Mouse (Mus musculus) hindbrain, embryonic 10.5 days (tissue): Measurements from ENCODE around the gene Rasl11a. TPM values are rescaled to one million over a fixed set of nuclear protein-coding genes. Genes with fewer than 3 reads are reported as not detected.

Experiments
- DNase-seq: peaks from one replicate; pipeline ENCODE4 v3.0.0-alpha.2; 2017; ENCODE audit warnings: low spot score
- H3K27ac ChIP-seq: fragments of 300-500 bp; sonication (generic); 2 replicates; pipeline ENCODE4 v1.5.1; 2016; ENCODE audit warnings: mild to moderate bottlenecking, moderate library complexity
- H3K27me3 ChIP-seq: fragments of 300-500 bp; sonication (generic); 2 replicates; pipeline ENCODE4 v1.6.1; 2016; ENCODE audit warnings: mild to moderate bottlenecking; ENCODE audit not compliant: poor library complexity, insufficient read depth, severe bottlenecking
- H3K36me3 ChIP-seq: fragments of 300-500 bp; sonication (generic); 2 replicates; pipeline ENCODE4 v1.6.1; 2016; ENCODE audit warnings: mild to moderate bottlenecking, moderate library complexity
- H3K4me1 ChIP-seq: fragments of 300-500 bp; sonication (generic); replicated peaks from 2 replicates; pipeline ENCODE4 v1.6.1; 2016; ENCODE audit warnings: mild to moderate bottlenecking
- H3K4me3 ChIP-seq: fragments of 300-500 bp; sonication (generic); 2 replicates; pipeline ENCODE4 v1.5.1; 2016; ENCODE audit warnings: mild to moderate bottlenecking, moderate library complexity
- H3K9me3 ChIP-seq: fragments of 300-500 bp; sonication (generic); 2 replicates; pipeline ENCODE4 v1.6.1; 2016; ENCODE audit warnings: mild to moderate bottlenecking, moderate library complexity
- WGBS: fragments of 180-500 bp; shearing (Covaris S2); methylation state at CpG from one replicate; pipeline ENCODE4 v1.1.7; 2016; 5-methylcytosine and 5-hydroxymethylcytosine counted together
- polyA plus RNA-seq: library from polyadenylated mRNA; unstranded; fragments of >200 nt; fragmentation: Nextera tagmentation; extraction: Ambion mirVana; gene quantifications from 2 replicates; pipeline ENCODE4 v1.2.1, GENCODE M21; 2016

Gene Rasl11a
- polyA plus RNA-seq = 21.9 and 33.7 TPM in 2 replicates

DNA sequence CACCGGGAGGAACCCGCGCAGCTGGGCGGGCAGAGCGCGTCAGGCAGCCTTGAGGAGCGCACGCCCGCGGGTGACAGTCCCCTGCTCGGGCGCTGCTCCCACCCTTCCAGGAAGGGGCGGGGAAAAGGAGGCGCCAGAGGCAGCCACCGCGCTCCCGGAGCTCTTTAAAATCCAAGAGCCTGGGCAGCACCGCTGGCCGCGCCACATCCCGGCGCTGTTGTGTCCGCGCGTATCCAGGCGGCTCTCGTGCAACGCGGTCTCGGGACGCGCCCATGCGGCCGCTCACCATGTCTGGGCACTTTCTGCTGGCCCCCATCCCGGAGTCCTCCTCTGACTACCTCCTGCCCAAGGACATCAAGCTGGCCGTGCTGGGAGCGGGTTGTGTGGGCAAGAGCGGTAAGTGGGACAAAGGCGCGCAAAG, at the start of gene Rasl11a:
Gene Rasl11a (plus strand): TSS at position 127 of the 421 bp plus-strand sequence.
- DNase-seq = peak; percentile 90
- Histone ChIP-seq H3K27me3 (no peaks in the 10 kb centered on the region; the same call in 1 of the 2 replicates), H3K4me1 (peaks cover 32% of the 10 kb centered on the region), H3K27ac (peak within 1 kb of the TSS; percentile 94), H3K4me3 (peak within 1 kb of the TSS; percentile 86), H3K36me3 (peaks cover 30% of the 10 kb centered on the region), H3K9me3 (no peaks in the 10 kb centered on the region)
- WGBS = under 1% methylated on average over 40 of the region's 40 CpGs

DNA sequence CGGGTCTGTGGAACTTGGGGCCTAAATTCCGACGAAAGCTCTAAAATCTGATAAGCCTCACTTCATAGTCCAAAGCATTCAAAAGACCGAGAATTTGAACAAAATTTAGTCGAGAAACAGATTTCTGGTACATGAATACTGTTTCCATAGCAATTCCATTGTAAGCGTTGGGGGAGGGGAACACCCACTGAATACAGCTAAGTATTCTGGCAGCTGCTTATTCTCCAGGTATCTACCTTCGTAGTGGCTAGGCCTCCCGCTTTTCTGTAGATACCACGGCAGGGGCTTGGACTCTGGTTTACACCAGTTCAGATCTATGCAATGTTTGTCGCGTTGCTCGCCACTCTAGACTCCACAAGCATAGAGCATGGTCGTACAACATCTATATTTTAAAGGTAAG, 49.1 kb upstream of the Rasl11a start:
- Histone ChIP-seq H3K4me3 (no peak overlapping the region), H3K27ac (no peak overlapping the region), H3K4me1 (peaks cover 39% of the 10 kb centered on the region), H3K9me3 (no peaks in the 10 kb centered on the region), H3K27me3 (no peaks in the 10 kb centered on the region), H3K36me3 (no peaks in the 10 kb centered on the region)
- DNase-seq = no peak
- 73% methylated on average over 13 of the region's 13 CpGs for WGBS

DNA sequence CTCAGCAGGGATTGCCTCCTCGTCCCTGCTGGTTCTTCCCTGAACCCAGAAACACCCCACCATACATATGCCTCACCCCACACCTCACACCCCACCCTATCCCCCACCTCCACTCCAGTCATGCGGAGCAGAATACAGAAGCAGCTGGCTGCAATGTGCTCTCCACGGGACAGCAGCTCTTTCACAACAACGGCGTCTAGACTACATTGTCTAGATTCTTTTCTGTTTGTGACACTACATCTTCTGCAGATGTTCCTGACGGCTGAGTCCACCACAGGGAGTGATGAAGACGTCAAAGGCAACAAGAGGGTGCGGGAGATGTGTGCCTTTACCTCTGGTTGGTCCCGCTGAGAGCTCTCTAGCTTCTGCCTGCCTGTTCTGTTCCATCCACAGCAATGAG, 46.8 kb upstream of the Rasl11a start:
- 46% methylated on average over 9 of the region's 9 CpGs for WGBS
- H3K9me3 ChIP-seq = peaks cover 14% of the 10 kb centered on the region
- H3K27me3 ChIP-seq = no peaks in the 10 kb centered on the region
- H3K4me1 ChIP-seq = peaks cover 19% of the 10 kb centered on the region
- H3K27ac ChIP-seq = no peak overlapping the region
- H3K36me3 ChIP-seq = no peaks in the 10 kb centered on the region
- DNase-seq = no peak
- no peak overlapping the region for H3K4me3 ChIP-seq

DNA sequence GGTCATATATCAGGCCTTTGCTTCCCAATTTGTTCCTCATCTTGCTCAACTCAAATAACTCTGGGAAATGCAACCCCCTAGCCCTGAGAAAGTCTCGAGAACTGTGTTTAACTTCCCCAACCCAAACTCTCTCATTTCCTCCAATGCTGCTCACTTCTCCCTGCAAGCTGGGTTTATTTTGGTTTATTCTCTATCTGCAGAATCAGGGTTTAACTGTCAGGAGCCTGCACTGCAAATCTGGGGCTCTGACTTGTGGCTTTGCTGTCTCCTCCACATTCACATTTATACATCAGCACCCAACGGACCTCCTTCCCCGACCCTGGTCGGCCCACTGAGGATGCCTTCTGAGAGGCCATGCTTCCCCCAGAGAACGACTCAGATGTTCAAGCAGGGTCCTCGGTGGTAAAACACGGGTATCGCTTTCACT, 38.9 kb upstream of the Rasl11a start:
- Histone ChIP-seq H3K27me3 (no peaks in the 10 kb centered on the region), H3K27ac (no peak overlapping the region), H3K4me1 (no peaks in the 10 kb centered on the region), H3K9me3 (peaks cover 14% of the 10 kb centered on the region), H3K36me3 (no peaks in the 10 kb centered on the region), H3K4me3 (no peak overlapping the region)
- no peak for DNase-seq
- 86% methylated on average over 8 of the region's 8 CpGs for whole genome bisulfite sequencing

DNA sequence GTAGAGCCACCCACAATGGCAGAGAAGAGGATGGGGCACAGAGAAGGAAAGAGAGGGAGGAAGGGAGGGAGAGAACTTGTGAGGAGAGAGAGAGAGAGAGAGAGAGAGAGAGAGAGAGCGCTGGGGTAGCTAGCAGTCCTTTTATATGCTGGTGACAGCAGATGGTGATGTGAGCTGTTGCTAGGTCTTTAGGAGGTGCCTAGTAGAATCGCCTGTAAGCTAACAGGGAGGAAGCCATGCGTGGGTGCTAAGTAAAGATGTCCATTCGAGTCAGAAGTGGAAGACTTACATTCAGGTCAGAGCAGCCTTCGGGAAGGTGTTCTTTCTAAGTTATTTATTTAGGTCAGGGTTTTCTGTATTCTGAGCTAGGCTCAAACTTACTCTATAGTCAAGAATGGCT, 34.9 kb upstream of the Rasl11a start:
- Histone ChIP-seq H3K36me3 (no peaks in the 10 kb centered on the region), H3K27me3 (no peaks in the 10 kb centered on the region), H3K27ac (no peak overlapping the region), H3K4me3 (no peak overlapping the region), H3K9me3 (no peaks in the 10 kb centered on the region), H3K4me1 (no peaks in the 10 kb centered on the region)
- WGBS = 80% methylated on average over 5 of the region's 5 CpGs
- no peak for DNase-seq

DNA sequence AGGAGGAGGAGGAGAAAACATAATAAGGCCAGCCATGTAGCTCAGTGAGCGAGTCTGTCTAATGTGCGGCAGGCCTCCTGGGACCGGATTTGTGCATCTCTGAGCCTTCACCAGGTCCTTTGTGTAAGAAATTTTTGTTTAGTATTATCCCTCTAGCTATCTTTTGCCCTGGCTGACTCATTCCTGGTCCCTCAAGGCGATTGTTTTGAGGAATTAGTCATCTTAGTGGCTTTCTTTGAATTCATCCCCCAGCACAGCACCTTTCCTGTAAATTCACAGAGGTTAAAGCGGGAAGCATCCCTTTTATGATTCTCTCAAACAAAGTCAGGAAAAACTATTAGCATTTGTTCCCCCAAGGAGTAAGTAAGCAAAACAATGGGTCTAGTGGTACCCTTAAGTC, 32.0 kb upstream of the Rasl11a start:
- no peaks in the 10 kb centered on the region for H3K9me3 ChIP-seq

DNA sequence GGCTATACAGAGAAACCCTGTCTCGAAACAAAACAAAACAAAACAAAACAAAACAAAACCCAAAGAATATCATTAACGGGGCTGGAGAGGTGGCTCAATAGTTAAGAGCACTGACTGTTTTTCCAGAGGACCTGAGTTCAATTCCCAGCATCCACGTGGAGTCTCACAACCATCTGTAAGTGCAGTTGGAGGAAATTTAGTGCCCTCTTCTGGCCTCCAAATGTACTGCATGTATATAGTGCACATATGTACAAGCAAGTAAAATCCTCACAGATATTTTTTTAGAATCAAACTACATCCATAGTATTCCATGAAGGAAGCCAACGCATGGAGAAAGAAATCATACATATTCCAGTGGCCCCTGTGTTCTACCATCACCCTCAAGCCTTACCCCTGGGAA, 31.4 kb upstream of the Rasl11a start:
- Histone ChIP-seq H3K27ac (no peak overlapping the region), H3K4me3 (no peak overlapping the region), H3K9me3 (no peaks in the 10 kb centered on the region), H3K36me3 (no peaks in the 10 kb centered on the region), H3K4me1 (no peaks in the 10 kb centered on the region), H3K27me3 (no peaks in the 10 kb centered on the region)
- 84% methylated on average over 4 of the region's 4 CpGs for WGBS
- no peak for DNase-seq

More for the DNA sequence above, 32.0 kb upstream of the Rasl11a start:
- 91% methylated on average over 5 of the region's 5 CpGs for WGBS
- Histone ChIP-seq H3K36me3 (no peaks in the 10 kb centered on the region), H3K4me1 (no peaks in the 10 kb centered on the region), H3K27me3 (no peaks in the 10 kb centered on the region), H3K4me3 (no peak overlapping the region), H3K27ac (no peak overlapping the region)
- no peak for DNase-seq

DNA sequence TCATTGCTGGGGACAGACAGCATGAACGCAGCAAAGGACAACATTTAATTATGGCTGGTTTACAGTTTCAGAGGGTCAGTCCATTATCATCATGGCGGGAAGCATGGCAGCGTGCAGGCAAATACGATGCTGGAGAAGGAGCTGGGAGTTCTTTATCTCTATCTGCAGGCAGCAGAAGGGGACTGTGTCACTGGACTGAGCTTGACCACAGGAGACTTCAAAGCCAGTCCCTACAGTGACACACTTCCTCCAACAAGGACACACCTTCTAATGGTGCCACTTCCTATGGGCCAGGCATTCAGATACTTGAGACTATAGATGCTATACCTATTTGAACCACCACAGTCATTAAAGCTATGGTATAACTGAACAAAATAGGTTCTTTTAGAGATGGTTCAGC, 29.5 kb upstream of the Rasl11a start:
- 82% methylated on average over 4 of the region's 4 CpGs for WGBS
- no peak for DNase-seq
- H3K36me3 ChIP-seq = no peaks in the 10 kb centered on the region

DNA sequence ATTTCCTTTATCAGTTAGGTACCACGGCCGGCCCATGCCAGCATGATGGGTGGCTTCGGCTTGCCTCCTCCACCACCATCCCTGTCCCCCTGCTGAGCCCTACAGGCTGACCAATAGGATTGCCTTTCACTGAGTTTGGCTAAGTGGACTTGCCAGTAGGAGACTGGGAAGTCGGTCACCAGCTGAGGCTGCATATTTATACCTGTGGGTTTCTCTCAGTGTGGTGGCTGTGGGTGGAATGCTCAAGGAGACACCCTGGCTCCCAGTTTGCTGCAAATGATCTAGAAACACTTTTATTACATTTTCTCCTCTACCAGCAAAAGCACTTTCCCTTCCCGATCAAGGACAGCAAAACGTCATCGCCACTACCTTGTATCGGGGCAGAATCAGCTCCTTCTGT, 27.3 kb upstream of the Rasl11a start:
- 82% methylated on average over 8 of the region's 8 CpGs for WGBS
- no peak for DNase-seq
- H3K4me1 ChIP-seq = no peaks in the 10 kb centered on the region
- no peaks in the 10 kb centered on the region for H3K36me3 ChIP-seq
- no peaks in the 10 kb centered on the region for H3K9me3 ChIP-seq
- no peak overlapping the region for H3K4me3 ChIP-seq
- no peak overlapping the region for H3K27ac ChIP-seq
- H3K27me3 ChIP-seq = no peaks in the 10 kb centered on the region

More for the DNA sequence above, 29.5 kb upstream of the Rasl11a start:
- H3K27me3 ChIP-seq = no peaks in the 10 kb centered on the region
- no peaks in the 10 kb centered on the region for H3K9me3 ChIP-seq
- H3K4me3 ChIP-seq = no peak overlapping the region
- H3K4me1 ChIP-seq = no peaks in the 10 kb centered on the region
- no peak overlapping the region for H3K27ac ChIP-seq

DNA sequence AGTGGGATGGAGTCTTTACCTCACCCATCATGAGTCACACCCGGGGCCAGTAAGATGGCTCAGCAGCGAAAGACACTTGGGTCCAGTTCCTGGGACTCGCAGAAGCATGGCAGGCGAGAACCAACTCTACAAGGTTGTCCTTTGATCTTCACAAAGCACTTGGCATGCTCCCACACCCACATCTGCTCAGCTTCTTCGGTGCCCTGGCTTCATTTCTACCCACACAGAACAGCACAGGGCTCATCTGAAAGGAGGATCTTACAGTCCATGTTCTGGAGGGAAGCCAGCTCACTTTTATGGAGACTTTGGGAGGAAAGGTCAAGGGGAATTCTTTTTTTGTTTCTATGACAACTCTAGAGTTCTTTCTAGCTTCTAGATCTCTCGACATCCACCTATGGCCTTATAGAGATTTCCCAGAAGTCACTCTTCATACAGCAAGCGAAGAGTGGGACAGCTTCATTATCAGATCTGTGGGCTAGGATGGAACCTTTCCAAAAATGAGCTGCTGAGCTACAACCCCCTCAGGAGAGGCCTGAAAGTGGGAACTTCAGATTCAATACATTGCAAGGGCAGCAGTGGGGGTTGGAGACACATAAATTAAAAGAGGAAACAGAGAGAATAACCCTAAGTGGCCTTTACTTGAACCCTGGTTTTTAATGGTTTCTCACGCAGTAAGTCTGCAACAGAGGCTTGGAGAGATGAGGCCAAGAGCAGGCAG, 25.8 kb upstream of the Rasl11a start:
- no peaks in the 10 kb centered on the region for H3K36me3 ChIP-seq
- H3K4me3 ChIP-seq = no peak overlapping the region
- DNase-seq = no peak
- no peaks in the 10 kb centered on the region for H3K4me1 ChIP-seq
- H3K27ac ChIP-seq = no peak overlapping the region
- WGBS = 81% methylated on average over 8 of the region's 8 CpGs
- no peaks in the 10 kb centered on the region for H3K9me3 ChIP-seq
- H3K27me3 ChIP-seq = 0 out of 2 replicates have a peak, but pooled peaks cover 3% of the 10 kb centered on the region

DNA sequence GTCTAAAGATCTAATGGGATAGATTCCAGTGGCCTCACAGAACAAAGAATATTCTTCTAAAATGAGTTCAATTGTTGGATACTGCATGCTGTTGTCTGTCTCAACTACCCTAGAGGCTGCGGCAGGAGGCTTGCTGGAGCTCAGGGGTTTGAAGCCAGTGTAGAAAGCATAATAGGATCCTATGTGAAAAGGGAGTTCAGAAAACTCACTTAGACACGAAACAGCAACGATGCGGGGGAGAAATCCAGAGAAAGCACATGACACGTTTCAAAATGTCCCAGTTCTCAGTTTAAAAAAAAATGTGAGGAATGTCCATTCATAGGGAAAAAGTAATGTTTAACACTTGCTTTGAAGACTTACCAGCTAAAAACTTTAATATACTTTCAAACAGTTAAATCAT, 21.9 kb upstream of the Rasl11a start:
- H3K4me1 ChIP-seq = peaks cover 7% of the 10 kb centered on the region
- 86% methylated on average over 5 of the region's 5 CpGs for WGBS
- H3K9me3 ChIP-seq = no peaks in the 10 kb centered on the region
- H3K27ac ChIP-seq = no peak overlapping the region
- no peak overlapping the region for H3K4me3 ChIP-seq
- H3K27me3 ChIP-seq = 0 out of 2 replicates have a peak, but pooled peaks cover 3% of the 10 kb centered on the region
- no peak for DNase-seq
- no peaks in the 10 kb centered on the region for H3K36me3 ChIP-seq

DNA sequence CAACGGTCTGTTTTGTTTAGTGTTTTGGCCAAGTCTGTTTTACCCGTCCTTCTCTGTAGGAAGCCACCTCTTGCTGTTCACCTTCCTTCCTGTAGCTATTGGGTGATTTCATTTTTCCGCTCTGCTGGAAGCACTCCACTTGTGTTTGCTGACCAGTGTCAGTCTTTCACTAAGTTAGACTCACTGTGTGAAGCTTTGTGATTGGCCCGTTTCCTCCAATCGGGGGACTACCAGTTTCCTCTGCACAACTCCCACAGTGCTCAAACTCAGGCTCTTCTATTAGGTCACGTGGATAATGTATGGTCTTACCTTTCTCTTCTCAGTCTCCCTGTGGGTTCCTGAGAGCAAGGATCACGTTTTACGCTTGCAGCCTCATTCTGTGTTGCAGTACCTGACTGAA, 15.3 kb upstream of the Rasl11a start:
- Histone ChIP-seq H3K9me3 (no peaks in the 10 kb centered on the region), H3K4me1 (peaks cover 20% of the 10 kb centered on the region), H3K27ac (no peak overlapping the region), H3K27me3 (no peaks in the 10 kb centered on the region), H3K36me3 (peaks cover 5% of the 10 kb centered on the region), H3K4me3 (no peak overlapping the region)
- 49% methylated on average over 8 of the region's 8 CpGs for WGBS
- no peak for DNase-seq

DNA sequence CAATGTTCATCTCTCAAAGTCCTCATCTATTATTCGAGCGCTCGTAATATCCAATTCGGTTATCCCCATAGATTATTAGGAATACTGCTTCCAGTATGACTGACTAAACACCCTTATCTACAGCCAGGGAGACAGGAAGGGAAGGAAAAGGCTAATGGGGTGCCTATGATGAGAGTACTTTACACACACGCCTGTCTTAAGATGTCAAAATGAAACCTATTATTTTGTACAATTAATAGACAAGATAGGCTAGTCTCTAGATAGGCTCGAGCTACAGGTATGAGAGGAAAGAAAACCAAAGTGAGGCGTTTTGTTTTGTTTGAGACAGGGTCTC, 12.5 kb upstream of the Rasl11a start:
- peaks cover 34% of the 10 kb centered on the region for H3K36me3 ChIP-seq
- DNase-seq = no peak
- H3K27me3 ChIP-seq = no peaks in the 10 kb centered on the region
- peak overlapping the region; percentile 97 for H3K27ac ChIP-seq
- 57% methylated on average over 7 of the region's 7 CpGs for WGBS
- H3K9me3 ChIP-seq = no peaks in the 10 kb centered on the region
- H3K4me1 ChIP-seq = peaks cover 19% of the 10 kb centered on the region
- peak overlapping the region; percentile 97 for H3K4me3 ChIP-seq
